Mouse (Mus musculus) urinary bladder, adult 2 months (tissue): ENCODE measurements around the gene Vwf. TPM values are rescaled to one million over a fixed set of nuclear protein-coding genes. Genes with fewer than 3 reads are reported as not detected.

Experiments used
- DNase-seq: peaks from one replicate; pipeline ENCODE4 v3.0.0; 2022; ENCODE audit warnings: low spot score
- polyA plus RNA-seq: library from polyadenylated mRNA; depleted of rRNA; stranded (reverse); fragments of >200 nt; gene quantifications from 2 replicates; pipeline ENCODE4 v1.2.3, GENCODE M21; 2012

Vwf gene
- polyA plus RNA-seq, 1 experiment: 37.8 TPM

GRCm38 (mm10) chr6:125620764-125621163 is 74.2 kb downstream of the Vwf start:
- no peak for DNase-seq

GRCm38 (mm10) chr6:125622434-125622833 is 75.9 kb downstream of the Vwf start:
- DNase-seq: no peak

- DNase-seq: no peak
Measured at GRCm38 (mm10) chr6:125640486-125640885, 93.9 kb downstream of the Vwf start.

- no peak for DNase-seq
Measured at GRCm38 (mm10) chr6:125641146-125641545, 94.6 kb downstream of the Vwf start.

- DNase-seq: no peak
Measured at GRCm38 (mm10) chr6:125648964-125649363, 102.4 kb downstream of the Vwf start.

GRCm38 (mm10) chr6:125651335-125651734 is 104.8 kb downstream of the Vwf start:
- DNase-seq: no peak

GRCm38 (mm10) chr6:125653416-125653815 is 106.8 kb downstream of the Vwf start:
- DNase-seq: no peak

GRCm38 (mm10) chr6:125656921-125657320 is 110.3 kb downstream of the Vwf start:
- DNase-seq: no peak

- DNase-seq: no peak
Measured at GRCm38 (mm10) chr6:125657966-125658365, 111.4 kb downstream of the Vwf start.

- peak; percentile 55 for DNase-seq
Measured at GRCm38 (mm10) chr6:125661106-125661877, 114.7 kb downstream of the Vwf start.

- no peak for DNase-seq
Measured at GRCm38 (mm10) chr6:125663906-125664305, 117.3 kb downstream of the Vwf start.

GRCm38 (mm10) chr6:125671835-125672234 is 125.3 kb downstream of the Vwf start:
- DNase-seq: no peak

- no peak for DNase-seq
Measured at GRCm38 (mm10) chr6:125678492-125678891, 131.9 kb downstream of the Vwf start.

- no peak for DNase-seq
Measured at GRCm38 (mm10) chr6:125680613-125681012, 134.0 kb downstream of the Vwf start.

GRCm38 (mm10) chr6:125685420-125685819 is 138.8 kb downstream of the Vwf start:
- no peak for DNase-seq

- no peak for DNase-seq
Measured at GRCm38 (mm10) chr6:125687986-125688385, 141.4 kb downstream of the Vwf start.

- DNase-seq: no peak
Measured at GRCm38 (mm10) chr6:125690057-125690703, 143.6 kb downstream of the Vwf start, which contains the start of gene Ano2. TSS of gene Ano2 (plus strand) at chr6:125690419.

GRCm38 (mm10) chr6:125701146-125701545 is 154.6 kb downstream of the Vwf start:
- no peak for DNase-seq

GRCm38 (mm10) chr6:125711261-125711660 is 164.7 kb downstream of the Vwf start:
- no peak for DNase-seq

GRCm38 (mm10) chr6:125726408-125726807 is 179.8 kb downstream of the Vwf start:
- DNase-seq: no peak

GRCm38 (mm10) chr6:125727484-125727911 is 180.9 kb downstream of the Vwf start:
- DNase-seq: no peak

- DNase-seq: no peak
Measured at GRCm38 (mm10) chr6:125729471-125729870, 182.9 kb downstream of the Vwf start.

GRCm38 (mm10) chr6:125729986-125730535 is 183.5 kb downstream of the Vwf start:
- DNase-seq: no peak
